Mouse (Mus musculus) gastrocnemius, adult 2 months (tissue): ENCODE measurements around the gene Ppp4r4. TPM values are rescaled to one million over a fixed set of nuclear protein-coding genes. Genes with fewer than 3 reads are reported as not detected.
"Not testable (repeated sequence)": the region's sequence is repeated elsewhere in the genome, so short reads cannot be mapped to it uniquely, and the experiment has no call there.

Experiments
- DNase-seq: peaks from one replicate; pipeline ENCODE4 v3.0.0; 2022
- H3K27ac ChIP-seq: fragments of 200-600 bp; 2 replicates; pipeline ENCODE4 v1.8.1; 2022; ENCODE audit warnings: mild to moderate bottlenecking
- H3K4me3 ChIP-seq: fragments of 200-600 bp; 2 replicates; pipeline ENCODE4 v1.8.1; 2022; ENCODE audit warnings: mild to moderate bottlenecking, moderate library complexity
- CTCF ChIP-seq: fragments of 200-600 bp; IDR thresholded peaks from 2 replicates; pipeline ENCODE4 v1.8.1; 2022; ENCODE audit warnings: antibody characterized with exemption, mild to moderate bottlenecking, moderate library complexity
- intact Hi-C: fragments of 180-260 bp; cut with DNase I; formaldehyde crosslinking; loops from one replicate; pipeline ENCODE4 v1.15.1; 2025
- total RNA-seq, 2 experiments: library from RNA; stranded (reverse); gene quantifications; 2 replicates each; pipeline ENCODE4 v1.2.3; 2021

The Ppp4r4 gene
- total RNA-seq, 2 experiments from 2014 or later = 0.25 to 0.31 TPM

- Histone ChIP-seq H3K27ac (no peak overlapping the region), H3K4me3 (no peak overlapping the region)
- TF ChIP-seq CTCF = no peak
- no peak for DNase-seq
- intact Hi-C loops = no loop called here
Measured at GRCm38 (mm10) chr12:103657991-103658390, 125.9 kb downstream of the Ppp4r4 start.

- DNase-seq = peak; percentile 24
- intact Hi-C loops = no loop called here
- Histone ChIP-seq H3K4me3 (no peak overlapping the region), H3K27ac (no peak overlapping the region)
- TF ChIP-seq CTCF = no peak
Measured at GRCm38 (mm10) chr12:103659171-103659570, 127.1 kb downstream of the Ppp4r4 start.

- H3K27ac ChIP-seq = no peak overlapping the region
- no peak overlapping the region for H3K4me3 ChIP-seq
- TF ChIP-seq CTCF = no peak
- no peak for DNase-seq
- intact Hi-C loops = no loop called here
Measured at GRCm38 (mm10) chr12:103660076-103660475, 128.0 kb downstream of the Ppp4r4 start.

GRCm38 (mm10) chr12:103662053-103662452, 130.0 kb downstream of the Ppp4r4 start:
- DNase-seq, intact Hi-C loops, H3K27ac ChIP-seq, H3K4me3 ChIP-seq: not testable (repeated sequence)

Other genes with a start within 250 kb of the Ppp4r4 start
- gene Fam181a, start 221.3 kb upstream of the Ppp4r4 start, total RNA-seq = not detected
- 100 to 1,000 TPM; 548 to 725 TPM for gene Asb2, start 176.3 kb upstream of the Ppp4r4 start, total RNA-seq
- 1 to 10 TPM; 5.7 to 7.3 TPM for gene Otub2, start 143.6 kb upstream of the Ppp4r4 start, total RNA-seq
- gene 9330161L09Rik, start 124.5 kb upstream of the Ppp4r4 start, total RNA-seq = 1 to 10 TPM in 1 of 2 experiments, under 1 TPM in 1; 0.82 to 1.9 TPM
- gene Ddx24, start 106.5 kb upstream of the Ppp4r4 start, total RNA-seq = 10 to 100 TPM; 75.2 to 83.5 TPM
- 10 to 100 TPM; 46.8 to 61.0 TPM for gene Ifi27, start 98.1 kb upstream of the Ppp4r4 start, total RNA-seq
- gene Ifi27l2a, start 88.6 kb upstream of the Ppp4r4 start, total RNA-seq = 10 to 100 TPM in 1 of 2 experiments, 1 to 10 TPM in 1; 5.9 to 11.1 TPM
- not detected for gene Ifi27l2b, start 75.1 kb upstream of the Ppp4r4 start, total RNA-seq
- gene Serpina10, start 99.2 kb downstream of the Ppp4r4 start, total RNA-seq = not detected
- gene Serpina6, start 124.9 kb downstream of the Ppp4r4 start, total RNA-seq = not detected
- gene Serpina16, start 143.9 kb downstream of the Ppp4r4 start, total RNA-seq = not detected
- not detected for gene Serpina1f, start 163.2 kb downstream of the Ppp4r4 start, total RNA-seq
- not detected for gene Serpina1d, start 241.3 kb downstream of the Ppp4r4 start, total RNA-seq